Mouse (Mus musculus): ENCODE results near the gene Mphosph9. TPM values are rescaled to one million over a fixed set of nuclear protein-coding genes. Genes with fewer than 3 reads are reported as not detected.
A peak's percentile ranks its signal among the peaks of the same experiment; 100 is the strongest.

Mphosph9 gene
- polyA plus RNA-seq, 1 experiment from 2014 or later, result 8.5 TPM

GRCm38 (mm10) chr5:124226494-124226893, 101.3 kb downstream of the Mphosph9 start:
- H3K27ac ChIP-seq (ENCODE audit: low read length), result no peak overlapping the region
- ATAC-seq (ENCODE audit: insufficient read depth, low FRiP score), result no peak
- H3K27me3 ChIP-seq (ENCODE audit: control insufficient read depth, insufficient read depth, low read length), result no peaks in the 10 kb centered on the region
- no peak overlapping the region for H3K4me3 ChIP-seq (replicated peaks; ENCODE audit: low read length)
- peaks cover 15% of the 10 kb centered on the region for H3K4me1 ChIP-seq (ENCODE audit: control insufficient read depth, insufficient read depth, low read length)
- H3K4me2 ChIP-seq (ENCODE audit: low read depth, low read length), result no peak overlapping the region
- no peaks in the 10 kb centered on the region for H3K36me3 ChIP-seq (ENCODE audit: control insufficient read depth, insufficient read depth, low read length)
- no peaks in the 10 kb centered on the region for H3K9me3 ChIP-seq (replicated peaks; ENCODE audit: control insufficient read depth, low read length)
- no peak overlapping the region for H3K9ac ChIP-seq (ENCODE audit: low read length)
- WGBS, result 74% methylated on average over 4 of the region's 4 CpGs

- Histone ChIP-seq H3K4me2 (ENCODE audit: low read depth, low read length) (no peak overlapping the region), H3K4me1 (ENCODE audit: control insufficient read depth, insufficient read depth, low read length) (peaks cover 20% of the 10 kb centered on the region), H3K36me3 (ENCODE audit: control insufficient read depth, insufficient read depth, low read length) (no peaks in the 10 kb centered on the region), H3K9me3 (replicated peaks; ENCODE audit: control insufficient read depth, low read length) (no peaks in the 10 kb centered on the region), H3K27ac (ENCODE audit: low read length) (no peak overlapping the region), H3K4me3 (replicated peaks; ENCODE audit: low read length) (no peak overlapping the region), H3K9ac (ENCODE audit: low read length) (no peak overlapping the region), H3K27me3 (ENCODE audit: control insufficient read depth, insufficient read depth, low read length) (no peaks in the 10 kb centered on the region)
- 91% methylated on average over 7 of the region's 7 CpGs for WGBS
- no peak; the same call in 1 of the 2 replicates for ATAC-seq (ENCODE audit: insufficient read depth, low FRiP score)
These were observed 101.9 kb downstream of the Mphosph9 start for GRCm38 (mm10) chr5:124225891-124226290.

- ATAC-seq (ENCODE audit: insufficient read depth, low FRiP score), result no peak
- H3K4me3 ChIP-seq (replicated peaks; ENCODE audit: low read length), result no peak overlapping the region
- WGBS, result 68% methylated on average over 16 of the region's 16 CpGs
- H3K9ac ChIP-seq (ENCODE audit: low read length), result no peak overlapping the region
- H3K36me3 ChIP-seq (ENCODE audit: control insufficient read depth, insufficient read depth, low read length), result no peaks in the 10 kb centered on the region
- H3K9me3 ChIP-seq (replicated peaks; ENCODE audit: control insufficient read depth, low read length), result no peaks in the 10 kb centered on the region
- H3K27ac ChIP-seq (ENCODE audit: low read length), result no peak overlapping the region
- no peaks in the 10 kb centered on the region for H3K27me3 ChIP-seq (ENCODE audit: control insufficient read depth, insufficient read depth, low read length)
- H3K4me2 ChIP-seq (ENCODE audit: low read depth, low read length), result no peak overlapping the region
- H3K4me1 ChIP-seq (ENCODE audit: control insufficient read depth, insufficient read depth, low read length), result peaks cover 25% of the 10 kb centered on the region
These were observed 103.3 kb downstream of the Mphosph9 start for GRCm38 (mm10) chr5:124224321-124225092.

GRCm38 (mm10) chr5:124223574-124223973, 104.2 kb downstream of the Mphosph9 start:
- Histone ChIP-seq H3K36me3 (ENCODE audit: control insufficient read depth, insufficient read depth, low read length) (no peaks in the 10 kb centered on the region), H3K27me3 (ENCODE audit: control insufficient read depth, insufficient read depth, low read length) (no peaks in the 10 kb centered on the region), H3K27ac (ENCODE audit: low read length) (no peak overlapping the region), H3K4me1 (ENCODE audit: control insufficient read depth, insufficient read depth, low read length) (peaks cover 25% of the 10 kb centered on the region), H3K9me3 (replicated peaks; ENCODE audit: control insufficient read depth, low read length) (no peaks in the 10 kb centered on the region), H3K9ac (ENCODE audit: low read length) (no peak overlapping the region), H3K4me3 (replicated peaks; ENCODE audit: low read length) (no peak overlapping the region), H3K4me2 (ENCODE audit: low read depth, low read length) (no peak overlapping the region)
- 78% methylated on average over 8 of the region's 8 CpGs for WGBS
- no peak for ATAC-seq (ENCODE audit: insufficient read depth, low FRiP score)

GRCm38 (mm10) chr5:124222696-124223095, 105.1 kb downstream of the Mphosph9 start:
- Histone ChIP-seq H3K4me2 (ENCODE audit: low read depth, low read length) (no peak overlapping the region), H3K27ac (ENCODE audit: low read length) (no peak overlapping the region), H3K4me3 (replicated peaks; ENCODE audit: low read length) (no peak overlapping the region), H3K27me3 (ENCODE audit: control insufficient read depth, insufficient read depth, low read length) (no peaks in the 10 kb centered on the region), H3K4me1 (ENCODE audit: control insufficient read depth, insufficient read depth, low read length) (peaks cover 25% of the 10 kb centered on the region), H3K9ac (ENCODE audit: low read length) (no peak overlapping the region), H3K36me3 (ENCODE audit: control insufficient read depth, insufficient read depth, low read length) (no peaks in the 10 kb centered on the region), H3K9me3 (replicated peaks; ENCODE audit: control insufficient read depth, low read length) (no peaks in the 10 kb centered on the region)
- peak; percentile 18; the same call in 1 of the 2 replicates for ATAC-seq (ENCODE audit: insufficient read depth, low FRiP score)
- WGBS, result 80% methylated on average over 11 of the region's 11 CpGs

GRCm38 (mm10) chr5:124221736-124222040, 106.1 kb downstream of the Mphosph9 start:
- no peak; the same call in 1 of the 2 replicates for ATAC-seq (ENCODE audit: insufficient read depth, low FRiP score)
- H3K27me3 ChIP-seq (ENCODE audit: control insufficient read depth, insufficient read depth, low read length), result no peaks in the 10 kb centered on the region
- no peaks in the 10 kb centered on the region for H3K36me3 ChIP-seq (ENCODE audit: control insufficient read depth, insufficient read depth, low read length)
- H3K4me1 ChIP-seq (ENCODE audit: control insufficient read depth, insufficient read depth, low read length), result peaks cover 25% of the 10 kb centered on the region
- no peak overlapping the region for H3K4me2 ChIP-seq (ENCODE audit: low read depth, low read length)
- H3K27ac ChIP-seq (ENCODE audit: low read length), result peak overlapping the region; percentile 2; the same call in 1 of the 2 replicates
- H3K4me3 ChIP-seq (replicated peaks; ENCODE audit: low read length), result no peak overlapping the region
- no peaks in the 10 kb centered on the region for H3K9me3 ChIP-seq (replicated peaks; ENCODE audit: control insufficient read depth, low read length)
- H3K9ac ChIP-seq (ENCODE audit: low read length), result no peak overlapping the region
- 69% methylated on average over 7 of the region's 7 CpGs for WGBS

GRCm38 (mm10) chr5:124221037-124221735, 106.6 kb downstream of the Mphosph9 start:
- WGBS, result 40% methylated on average over 7 of the region's 7 CpGs
- Histone ChIP-seq H3K9ac (ENCODE audit: low read length) (no peak overlapping the region; the same call in 1 of the 2 replicates), H3K9me3 (replicated peaks; ENCODE audit: control insufficient read depth, low read length) (no peaks in the 10 kb centered on the region), H3K4me3 (replicated peaks; ENCODE audit: low read length) (no peak overlapping the region), H3K27ac (ENCODE audit: low read length) (peak overlapping the region; percentile 39; the same call in 1 of the 2 replicates), H3K36me3 (ENCODE audit: control insufficient read depth, insufficient read depth, low read length) (no peaks in the 10 kb centered on the region), H3K27me3 (ENCODE audit: control insufficient read depth, insufficient read depth, low read length) (no peaks in the 10 kb centered on the region), H3K4me2 (ENCODE audit: low read depth, low read length) (no peak overlapping the region), H3K4me1 (ENCODE audit: control insufficient read depth, insufficient read depth, low read length) (peaks cover 25% of the 10 kb centered on the region)
- ATAC-seq (ENCODE audit: insufficient read depth, low FRiP score), result peak; percentile 61

- Histone ChIP-seq H3K36me3 (ENCODE audit: control insufficient read depth, insufficient read depth, low read length) (no peaks in the 10 kb centered on the region), H3K9ac (ENCODE audit: low read length) (no peak overlapping the region), H3K27ac (ENCODE audit: low read length) (no peak overlapping the region), H3K9me3 (replicated peaks; ENCODE audit: control insufficient read depth, low read length) (no peaks in the 10 kb centered on the region), H3K4me1 (ENCODE audit: control insufficient read depth, insufficient read depth, low read length) (peaks cover 25% of the 10 kb centered on the region), H3K4me3 (replicated peaks; ENCODE audit: low read length) (no peak overlapping the region), H3K4me2 (ENCODE audit: low read depth, low read length) (no peak overlapping the region), H3K27me3 (ENCODE audit: control insufficient read depth, insufficient read depth, low read length) (no peaks in the 10 kb centered on the region)
- ATAC-seq (ENCODE audit: insufficient read depth, low FRiP score), result no peak
- 90% methylated on average over 5 of the region's 5 CpGs for WGBS
These were observed 107.2 kb downstream of the Mphosph9 start for GRCm38 (mm10) chr5:124220551-124220950.

GRCm38 (mm10) chr5:124219431-124219830, 108.3 kb downstream of the Mphosph9 start:
- 82% methylated on average over 10 of the region's 10 CpGs for WGBS
- no peaks in the 10 kb centered on the region for H3K36me3 ChIP-seq (ENCODE audit: control insufficient read depth, insufficient read depth, low read length)
- no peak overlapping the region for H3K9ac ChIP-seq (ENCODE audit: low read length)
- H3K4me3 ChIP-seq (replicated peaks; ENCODE audit: low read length), result no peak overlapping the region
- H3K27me3 ChIP-seq (ENCODE audit: control insufficient read depth, insufficient read depth, low read length), result no peaks in the 10 kb centered on the region
- ATAC-seq (ENCODE audit: insufficient read depth, low FRiP score), result no peak
- H3K27ac ChIP-seq (ENCODE audit: low read length), result no peak overlapping the region
- peaks cover 25% of the 10 kb centered on the region for H3K4me1 ChIP-seq (ENCODE audit: control insufficient read depth, insufficient read depth, low read length)
- H3K9me3 ChIP-seq (replicated peaks; ENCODE audit: control insufficient read depth, low read length), result no peaks in the 10 kb centered on the region
- H3K4me2 ChIP-seq (ENCODE audit: low read depth, low read length), result no peak overlapping the region
